Mouse (Mus musculus) spleen, adult 2 months (tissue): Measurements from ENCODE around the gene Gjb1.

Experiments
- CTCF ChIP-seq: fragments of 200-500 bp; IDR thresholded peaks from 2 replicates; pipeline ENCODE4 v1.5.1; 2011; ENCODE audit warnings: mild to moderate bottlenecking, inconsistent platforms; ENCODE audit not compliant: insufficient read depth, insufficient read length, insufficient replicate concordance; ENCODE audit errors: extremely low read depth
- POLR2A ChIP-seq: fragments of 200-500 bp; IDR thresholded peaks from 2 replicates; pipeline ENCODE4 v1.6.1; 2011; ENCODE audit warnings: low read depth, low read length, inconsistent platforms

DNA sequence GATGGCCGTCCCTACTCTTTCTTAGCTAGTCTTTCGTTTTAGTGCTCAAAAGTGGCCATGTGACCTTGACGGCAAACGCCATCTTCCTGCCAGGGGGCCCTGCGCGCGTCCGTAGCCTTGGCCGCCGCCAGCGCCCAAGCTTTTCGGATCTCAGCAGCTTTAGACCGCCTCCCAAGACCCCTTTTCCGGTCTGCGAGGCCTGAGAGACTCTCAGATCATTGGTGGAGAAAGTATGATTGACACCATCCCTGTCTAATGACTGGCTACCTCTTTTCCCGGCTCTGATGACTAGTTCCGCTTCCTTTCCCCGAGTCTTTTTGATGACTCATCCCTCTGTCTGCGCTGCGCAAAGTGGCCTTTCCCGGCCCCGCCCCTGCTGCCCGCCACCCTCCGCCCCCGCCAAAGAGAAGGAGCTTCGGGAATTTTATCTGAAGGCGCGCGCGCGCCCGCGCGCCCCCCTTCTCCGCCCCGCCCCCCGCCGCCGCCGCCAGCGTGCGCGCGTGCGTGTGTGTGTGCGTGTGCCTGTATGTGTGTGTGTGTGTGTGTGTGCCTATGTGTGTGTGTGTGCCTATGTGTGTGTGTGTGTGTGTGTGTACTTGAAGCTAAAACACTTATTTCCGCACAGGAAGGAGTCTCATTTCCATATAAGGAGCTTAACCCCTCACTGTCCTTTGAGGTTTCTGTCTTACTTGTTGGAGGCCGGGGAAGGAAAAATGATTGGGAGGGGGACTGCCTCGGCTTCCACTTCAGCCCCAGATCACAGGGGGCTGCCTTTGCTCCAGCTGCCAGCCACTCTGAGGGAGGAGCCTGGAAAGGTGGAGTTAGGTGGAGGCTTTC is 43.6 kb upstream of the Gjb1 start:
- TF ChIP-seq CTCF = no peak
- TF ChIP-seq POLR2A = peak; percentile 46
